Mouse (Mus musculus): Measurements from ENCODE around the gene Rft1.

GRCm38 (mm10) chr14:30608176-30608575 is 46.0 kb upstream of the Rft1 start:
- TF ChIP-seq CTCF (IDR thresholded peaks at IDR 0.05; ENCODE audit: borderline replicate concordance, insufficient read depth, low read length) (no peak), POLR2A (IDR thresholded peaks at IDR 0.05; ENCODE audit: low read depth, low read length) (no peak)

Measured in embryonic fibroblast, embryonic 13.5 days (primary cell).